Mouse (Mus musculus): ENCODE results near the gene Mesp1. TPM values are rescaled to one million over a fixed set of nuclear protein-coding genes. Genes with fewer than 3 reads are reported as not detected.
A peak's percentile ranks its signal among the peaks of the same experiment; 100 is the strongest.

Mesp1 gene
- total and polyA plus RNA-seq, 3 experiments, result not detected

GRCm38 (mm10) chr7:79769664-79770063 is 23.9 kb downstream of the Mesp1 start:
- Histone ChIP-seq H3K9me3 (replicated peaks; ENCODE audit: low read length) (no peaks in the 10 kb centered on the region), H3K27me3 (replicated peaks) (no peaks in the 10 kb centered on the region), H3K4me1 (ENCODE audit: control insufficient read depth in 1 of 2, insufficient read depth in 2 of 2) (no peaks in the 10 kb centered on the region), H3K27ac (ENCODE audit: insufficient read depth, low read depth) (no peak overlapping the region), H3K9ac (ENCODE audit: insufficient read depth, low read depth) (no peak overlapping the region), H3K4me3 (replicated peaks in 1 of 3; ENCODE audit: low read depth in 2 of 3, low read length in 2 of 3, poor library complexity in 1 of 3) (no peak overlapping the region), H3K79me2 (replicated peaks; ENCODE audit: control insufficient read depth, extremely low read depth, insufficient read depth, poor library complexity, severe bottlenecking) (no peaks in the 10 kb centered on the region), H3K4me2 (ENCODE audit: insufficient read depth, low read depth, poor library complexity, severe bottlenecking) (no peak overlapping the region), H3K36me3 (replicated peaks in 1 of 2; ENCODE audit: control insufficient read depth in 1 of 2, insufficient read depth in 1 of 2, low read length in 1 of 2) (no peaks in the 10 kb centered on the region)
- no peak for TF ChIP-seq USF1 (IDR thresholded peaks at IDR 0.05; ENCODE audit: low read depth, low read length)
- no peak for TF ChIP-seq E2F4 (IDR thresholded peaks at IDR 0.05; ENCODE audit: insufficient replicate concordance, low read depth, low read length)
- no peak for TF ChIP-seq MAX (IDR thresholded peaks at IDR 0.05; ENCODE audit: low read length)
- TF ChIP-seq SMC3 (IDR thresholded peaks at IDR 0.05; ENCODE audit: low read depth, low read length), result no peak
- no peak for TF ChIP-seq CTCF (conservative IDR thresholded peaks at IDR 0.05 in 1 of 2, IDR thresholded peaks at IDR 0.05 in 1 of 2; ENCODE audit: low read depth in 2 of 2, low read length in 2 of 2)
- no peak for TF ChIP-seq POLR2A (IDR thresholded peaks at IDR 0.05; ENCODE audit: low read depth, low read length)
- TF ChIP-seq ELF1 (IDR thresholded peaks at IDR 0.05; ENCODE audit: low read depth, low read length), result no peak
- no peak for TF ChIP-seq MAFK (IDR thresholded peaks at IDR 0.05; ENCODE audit: insufficient replicate concordance, low read length)
- no peak for TF ChIP-seq ZMIZ1 (IDR thresholded peaks at IDR 0.05; ENCODE audit: low read depth, low read length)
- no peak for TF ChIP-seq EP300 (IDR thresholded peaks at IDR 0.05; ENCODE audit: low read length)
- TF ChIP-seq KAT2A (IDR thresholded peaks at IDR 0.05; ENCODE audit: insufficient replicate concordance, low read length), result no peak
- dilution Hi-C loops (cut with MboI; ENCODE audit: extremely low pct_ligation_motif_present, extremely low pct_unique_long_range_greater_than_20kb, low sequenced_read_pairs) (no loop called here), in situ Hi-C loops (cut with MboI; ENCODE audit: low pct_ligation_motif_present, low pct_unique_long_range_greater_than_20kb, low sequenced_read_pairs) (no loop called here)
- DNase-seq (ENCODE audit: extremely low read depth), result no peak

GRCm38 (mm10) chr7:79765991-79766390 is 27.6 kb downstream of the Mesp1 start:
- no peak overlapping the region for H3K4me3 ChIP-seq (replicated peaks in 1 of 3; ENCODE audit: low read depth in 2 of 3, low read length in 2 of 3, poor library complexity in 1 of 3)
- TF ChIP-seq POLR2AphosphoS2 (IDR thresholded peaks at IDR 0.05; ENCODE audit: low read depth, low read length), result no peak
- TF ChIP-seq CTCF (conservative IDR thresholded peaks at IDR 0.05 in 1 of 2, IDR thresholded peaks at IDR 0.05 in 1 of 2; ENCODE audit: low read depth in 2 of 2, low read length in 2 of 2), result peak in 1 of 2 experiments; percentile 44; a peak in 2 of 4 replicates
- no peak overlapping the region for H3K4me2 ChIP-seq (ENCODE audit: insufficient read depth, low read depth, poor library complexity, severe bottlenecking)
- no peak overlapping the region for H3K27ac ChIP-seq (ENCODE audit: insufficient read depth, low read depth)
- no peaks in the 10 kb centered on the region for H3K79me2 ChIP-seq (replicated peaks; ENCODE audit: control insufficient read depth, extremely low read depth, insufficient read depth, poor library complexity, severe bottlenecking)
- no peaks in the 10 kb centered on the region for H3K36me3 ChIP-seq (replicated peaks in 1 of 2; ENCODE audit: control insufficient read depth in 1 of 2, insufficient read depth in 1 of 2, low read length in 1 of 2)
- H3K9ac ChIP-seq (ENCODE audit: insufficient read depth, low read depth), result no peak overlapping the region
- DNase-seq (ENCODE audit: extremely low read depth), result no peak
- dilution Hi-C loops (cut with MboI; ENCODE audit: extremely low pct_ligation_motif_present, extremely low pct_unique_long_range_greater_than_20kb, low sequenced_read_pairs), result no loop called here
- no peaks in the 10 kb centered on the region for H3K27me3 ChIP-seq (replicated peaks)
- no peaks in the 10 kb centered on the region for H3K4me1 ChIP-seq (ENCODE audit: control insufficient read depth in 1 of 2, insufficient read depth in 2 of 2)
- H3K9me3 ChIP-seq (replicated peaks; ENCODE audit: low read length), result no peaks in the 10 kb centered on the region
- in situ Hi-C loops (cut with MboI; ENCODE audit: low pct_ligation_motif_present, low pct_unique_long_range_greater_than_20kb, low sequenced_read_pairs), result no loop called here

DNA sequence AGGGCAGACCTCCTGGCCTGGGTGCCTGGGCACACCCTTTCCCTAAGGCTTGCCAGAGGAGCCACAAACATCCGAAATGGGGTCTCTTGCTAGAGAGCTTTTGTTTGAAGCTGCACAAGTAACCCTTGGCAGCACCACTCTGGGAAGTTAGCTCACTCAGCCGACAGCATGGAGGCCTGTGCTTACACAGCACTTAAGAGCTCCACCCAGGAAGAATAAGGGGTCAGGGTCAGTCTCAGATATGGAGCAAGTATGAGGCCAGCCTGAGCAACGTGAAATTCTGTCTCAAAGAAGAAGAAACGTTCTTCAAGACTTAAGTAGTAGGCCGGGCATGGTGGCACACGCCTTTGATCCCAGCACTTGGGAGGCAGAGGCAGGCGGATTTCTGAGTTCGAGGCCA is 31.5 kb downstream of the Mesp1 start:
- H3K79me2 ChIP-seq (replicated peaks; ENCODE audit: control insufficient read depth, extremely low read depth, insufficient read depth, poor library complexity, severe bottlenecking), result no peaks in the 10 kb centered on the region
- TF ChIP-seq IRF4 (IDR thresholded peaks at IDR 0.05; ENCODE audit: low read depth, low read length) (no peak), RAD21 (IDR thresholded peaks at IDR 0.05; ENCODE audit: low read depth, low read length) (no peak), RCOR1 (conservative IDR thresholded peaks at IDR 0.05; ENCODE audit: low read depth, low read length) (no peak), EP300 (IDR thresholded peaks at IDR 0.05; ENCODE audit: low read length) (no peak), CTCF (conservative IDR thresholded peaks at IDR 0.05 in 1 of 2, IDR thresholded peaks at IDR 0.05 in 1 of 2; ENCODE audit: low read depth in 2 of 2, low read length in 2 of 2) (no peak), BHLHE40 (IDR thresholded peaks at IDR 0.05; ENCODE audit: low read depth, low read length) (no peak), E2F4 (IDR thresholded peaks at IDR 0.05; ENCODE audit: insufficient replicate concordance, low read depth, low read length) (no peak), NRF1 (IDR thresholded peaks at IDR 0.05; ENCODE audit: low read depth, low read length) (no peak), ZMIZ1 (IDR thresholded peaks at IDR 0.05; ENCODE audit: low read depth, low read length) (no peak), JUN (IDR thresholded peaks at IDR 0.05; ENCODE audit: insufficient read depth, low read depth, low read length) (no peak), MYC (IDR thresholded peaks at IDR 0.05; ENCODE audit: low read depth, low read length) (no peak), SIN3A (IDR thresholded peaks at IDR 0.05; ENCODE audit: low read length) (no peak), ZC3H11A (IDR thresholded peaks at IDR 0.05; ENCODE audit: low read depth, low read length) (no peak), CHD2 (IDR thresholded peaks at IDR 0.05; ENCODE audit: low read length) (no peak), GABPA (IDR thresholded peaks at IDR 0.05; ENCODE audit: insufficient replicate concordance, low read depth, low read length) (no peak), MAZ (IDR thresholded peaks at IDR 0.05; ENCODE audit: low read depth, low read length) (no peak), HCFC1 (IDR thresholded peaks at IDR 0.05; ENCODE audit: low read depth, low read length) (no peak), MAX (IDR thresholded peaks at IDR 0.05; ENCODE audit: low read length) (no peak)
- dilution Hi-C loops (cut with MboI; ENCODE audit: extremely low pct_ligation_motif_present, extremely low pct_unique_long_range_greater_than_20kb, low sequenced_read_pairs) (no loop called here), in situ Hi-C loops (cut with MboI; ENCODE audit: low pct_ligation_motif_present, low pct_unique_long_range_greater_than_20kb, low sequenced_read_pairs) (no loop called here)
- H3K27me3 ChIP-seq (replicated peaks), result no peaks in the 10 kb centered on the region
- H3K9ac ChIP-seq (ENCODE audit: insufficient read depth, low read depth), result no peak overlapping the region
- no peak overlapping the region for H3K27ac ChIP-seq (ENCODE audit: insufficient read depth, low read depth)
- no peaks in the 10 kb centered on the region for H3K36me3 ChIP-seq (replicated peaks in 1 of 2; ENCODE audit: control insufficient read depth in 1 of 2, insufficient read depth in 1 of 2, low read length in 1 of 2)
- H3K4me3 ChIP-seq (replicated peaks in 1 of 3; ENCODE audit: low read depth in 2 of 3, low read length in 2 of 3, poor library complexity in 1 of 3), result no peak overlapping the region
- H3K4me2 ChIP-seq (ENCODE audit: insufficient read depth, low read depth, poor library complexity, severe bottlenecking), result no peak overlapping the region
- no peak for DNase-seq (ENCODE audit: extremely low read depth)
- H3K9me3 ChIP-seq (replicated peaks; ENCODE audit: low read length), result no peaks in the 10 kb centered on the region
- H3K4me1 ChIP-seq (ENCODE audit: control insufficient read depth in 1 of 2, insufficient read depth in 2 of 2), result no peaks in the 10 kb centered on the region
